Mouse (Mus musculus) G1E (cell line): Measurements from ENCODE around the gene Pax7. TPM values are rescaled to one million over a fixed set of nuclear protein-coding genes. Genes with fewer than 3 reads are reported as not detected.
A peak's percentile ranks its signal among the peaks of the same experiment; 100 is the strongest.

ENCODE experiments used
- ATAC-seq: 2 replicates; pipeline ENCODE4 v1.8.0; 2016; ENCODE audit warnings: mild to moderate bottlenecking; ENCODE audit not compliant: insufficient number of reproducible peaks, poor library complexity, low FRiP score, severe bottlenecking; ENCODE audit errors: extremely low read depth
- DNase-seq: peaks from one replicate; pipeline ENCODE4 v3.0.0; 2012; ENCODE audit warnings: low spot score
- H3K27me3 ChIP-seq: 2 replicates; pipeline ENCODE4 v1.6.1; 2012; ENCODE audit warnings: mild to moderate bottlenecking, low read length, inconsistent platforms; ENCODE audit not compliant: insufficient read depth
- H3K36me3 ChIP-seq: replicated peaks from 2 replicates; pipeline ENCODE3; 2012; ENCODE audit warnings: mild to moderate bottlenecking, inconsistent platforms
- H3K4me1 ChIP-seq: 2 replicates; pipeline ENCODE4 v1.6.1; 2012; ENCODE audit warnings: low read depth, low read length, inconsistent platforms, mixed read lengths; ENCODE audit not compliant: insufficient read depth
- H3K4me3 ChIP-seq: 2 replicates; pipeline ENCODE4 v1.5.1; 2012; ENCODE audit warnings: low read depth, mild to moderate bottlenecking, inconsistent platforms, low read length, moderate library complexity, mixed read lengths
- H3K9me3 ChIP-seq: replicated peaks from 2 replicates; pipeline ENCODE4 v1.6.1; 2012; ENCODE audit warnings: inconsistent platforms
- CTCF ChIP-seq: IDR thresholded peaks from 2 replicates; pipeline ENCODE4 v1.5.1; 2012; ENCODE audit warnings: low read depth, low read length, inconsistent platforms, mixed read lengths
- GATA1 ChIP-seq: IDR thresholded peaks from 2 replicates; pipeline ENCODE4 v1.6.1; 2012; ENCODE audit warnings: borderline replicate concordance, low read length, inconsistent platforms, mixed read lengths
- GATA2 ChIP-seq: IDR thresholded peaks from 2 replicates; pipeline ENCODE4 v1.6.1; 2012; ENCODE audit warnings: low read depth, low read length, inconsistent platforms, borderline replicate concordance
- POLR2AphosphoS5 ChIP-seq: IDR thresholded peaks from 2 replicates; pipeline ENCODE4 v1.6.1; 2012; ENCODE audit warnings: low read depth, low read length, inconsistent platforms; ENCODE audit not compliant: insufficient replicate concordance
- TAL1 ChIP-seq: conservative IDR thresholded peaks from 2 replicates; pipeline ENCODE4 v1.6.1; 2012; ENCODE audit warnings: low read depth, low read length, inconsistent platforms, mixed read lengths
- polyA plus RNA-seq: library from polyadenylated mRNA; stranded (reverse); fragments of >175 nt; gene quantifications from 2 replicates; pipeline ENCODE4 v1.2.3, GENCODE M21; 2012
- total RNA-seq, 2 experiments: library from RNA; stranded (forward) in 1 of 2; stranded (reverse) in 1 of 2; fragments of 200-1000 nt in 1 of 2; fragments of >200 nt in 1 of 2; fragmentation: Nextera tagmentation in 1 of 2; gene quantifications; 2 replicates each; pipeline ENCODE4 v1.2.3; 2014 to 2017

Gene Pax7
- total and polyA plus RNA-seq, 3 experiments = 0.11 TPM; not detected in 2

DNA sequence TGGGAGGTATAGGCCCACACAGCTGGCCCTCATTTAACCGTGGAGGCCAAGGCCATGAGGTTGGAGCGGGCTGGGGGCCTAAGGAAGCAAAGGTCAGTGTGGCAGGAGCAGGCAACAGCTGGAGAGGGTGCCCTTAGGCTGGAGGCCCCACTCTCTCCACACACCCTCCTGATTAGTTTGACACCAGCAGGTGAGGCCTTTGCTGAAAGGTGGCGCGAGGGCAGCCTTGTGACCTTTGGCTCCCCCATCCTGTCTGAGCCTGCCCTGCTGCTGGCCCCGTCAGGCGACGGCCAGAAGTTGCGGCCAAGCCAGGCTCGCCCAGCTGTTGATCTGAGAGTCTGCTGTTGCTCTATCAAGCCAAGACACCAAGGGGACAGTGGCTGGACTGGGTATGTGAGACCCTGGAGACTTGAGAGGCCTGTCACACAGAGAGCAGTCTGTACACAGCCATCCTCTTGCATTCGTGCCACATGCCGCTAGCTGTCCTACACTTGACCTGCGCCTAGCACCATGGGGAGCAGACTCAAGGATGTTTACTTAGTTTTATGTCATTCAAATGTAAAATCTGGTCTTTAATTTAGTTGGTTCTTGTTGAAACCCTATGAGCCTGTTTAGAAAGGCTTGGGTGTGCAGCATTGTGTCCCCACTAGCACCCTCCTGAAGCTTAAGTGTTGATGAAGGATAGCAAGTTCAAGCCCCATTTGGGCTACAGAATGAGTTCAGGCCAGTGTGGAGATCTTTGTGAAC, 86.0 kb downstream of the Pax7 start:
- DNase-seq = no peak
- no peaks in the 10 kb centered on the region; the same call in 1 of the 2 replicates for H3K27me3 ChIP-seq
- no peak for ATAC-seq

DNA sequence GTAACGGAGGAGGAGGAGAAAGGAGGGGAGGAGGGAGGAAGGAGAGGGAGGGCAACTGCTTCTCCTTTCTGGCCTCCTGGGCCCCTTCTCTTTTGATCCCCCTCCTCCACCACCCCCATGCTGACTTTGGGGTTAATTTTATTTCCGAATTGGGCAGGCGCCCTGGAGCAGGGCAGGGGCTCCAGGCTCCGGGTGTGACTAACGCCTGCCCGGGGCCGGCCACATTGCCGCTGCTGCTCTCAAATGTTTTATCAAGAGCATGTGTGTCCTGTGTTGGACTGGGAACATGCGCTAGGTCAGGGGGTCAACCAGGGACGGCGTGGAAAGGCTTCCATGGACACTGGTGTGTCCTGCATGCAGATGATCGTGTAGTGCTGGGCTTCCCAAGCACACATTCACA, 87.2 kb downstream of the Pax7 start:
- H3K4me3 ChIP-seq = no peak overlapping the region
- no peaks in the 10 kb centered on the region for H3K4me1 ChIP-seq
- H3K36me3 ChIP-seq = no peaks in the 10 kb centered on the region
- ATAC-seq (no peak), DNase-seq (no peak)
- TF ChIP-seq GATA1 = no peak
- TF ChIP-seq TAL1 = no peak
- TF ChIP-seq GATA2 = no peak
- H3K9me3 ChIP-seq = peaks cover 91% of the 10 kb centered on the region
- no peaks in the 10 kb centered on the region; the same call in 1 of the 2 replicates for H3K27me3 ChIP-seq

More for the DNA sequence above, 86.0 kb downstream of the Pax7 start:
- TF ChIP-seq TAL1 (no peak), GATA2 (no peak), POLR2AphosphoS5 (no peak), CTCF (no peak), GATA1 (no peak)
- H3K36me3 ChIP-seq = no peaks in the 10 kb centered on the region
- peaks cover 94% of the 10 kb centered on the region for H3K9me3 ChIP-seq
- H3K4me1 ChIP-seq = no peaks in the 10 kb centered on the region
- H3K4me3 ChIP-seq = peak overlapping the region; percentile 3; the same call in 1 of the 2 replicates

DNA sequence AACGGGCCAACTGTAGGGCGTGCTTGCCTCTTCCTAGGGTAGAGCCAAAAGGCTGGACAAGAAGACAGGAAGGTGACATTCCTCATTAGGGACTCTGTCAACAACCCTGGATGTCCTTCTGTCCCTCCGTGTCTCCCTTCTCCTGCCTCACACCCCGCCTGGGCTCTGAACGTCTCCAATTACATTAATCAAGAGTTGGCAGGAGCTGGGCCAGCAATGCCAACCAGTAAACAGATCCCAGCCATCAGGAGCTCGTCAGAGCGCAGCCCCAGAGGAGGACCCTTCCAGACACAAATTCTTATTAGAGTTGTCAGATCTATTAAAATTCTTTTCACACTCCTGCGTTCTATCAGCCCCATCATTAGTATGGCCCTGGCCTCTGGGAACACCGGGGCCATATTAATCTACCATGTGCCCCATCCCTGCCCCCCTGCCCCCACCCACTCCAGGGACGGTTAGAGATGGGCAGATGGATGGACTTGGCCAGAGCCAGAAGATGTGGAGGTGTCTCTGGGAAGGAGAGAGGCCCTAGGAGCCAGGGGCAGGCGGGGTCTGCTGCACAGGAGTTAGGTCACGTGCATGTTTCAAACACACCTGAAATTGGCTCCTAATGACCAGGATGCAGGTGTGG, 88.4 kb downstream of the Pax7 start:
- no peak overlapping the region for H3K4me3 ChIP-seq
- H3K4me1 ChIP-seq = no peaks in the 10 kb centered on the region
- ATAC-seq (no peak), DNase-seq (no peak)
- no peaks in the 10 kb centered on the region; the same call in 1 of the 2 replicates for H3K27me3 ChIP-seq
- no peak for TF ChIP-seq TAL1
- no peak for TF ChIP-seq CTCF
- TF ChIP-seq GATA1 = no peak
- TF ChIP-seq POLR2AphosphoS5 = no peak
- H3K9me3 ChIP-seq = peaks cover 90% of the 10 kb centered on the region
- H3K36me3 ChIP-seq = no peaks in the 10 kb centered on the region

DNA sequence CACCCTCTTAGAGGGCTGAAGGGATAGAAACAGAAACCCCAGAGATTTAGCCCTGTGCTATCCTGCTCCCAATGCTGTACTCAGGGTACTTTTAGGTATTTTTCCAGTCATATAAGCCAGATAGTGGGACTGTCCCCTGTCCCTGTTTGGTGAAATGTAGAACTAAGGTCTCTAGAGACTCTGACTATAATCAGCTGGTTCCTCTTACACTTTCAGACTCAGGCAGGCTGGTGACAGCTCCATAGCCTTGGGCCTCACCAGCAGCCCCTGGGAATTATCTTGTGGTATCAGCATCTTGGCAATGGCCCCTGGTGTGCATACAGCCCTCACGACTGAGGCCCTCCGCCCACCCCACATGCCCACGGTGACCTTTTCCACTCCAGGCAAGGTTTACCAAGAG, 89.7 kb downstream of the Pax7 start:
- no peak overlapping the region for H3K4me3 ChIP-seq
- peaks cover 90% of the 10 kb centered on the region for H3K9me3 ChIP-seq
- ATAC-seq (no peak), DNase-seq (no peak)
- H3K27me3 ChIP-seq = no peaks in the 10 kb centered on the region; the same call in 1 of the 2 replicates
- no peaks in the 10 kb centered on the region for H3K4me1 ChIP-seq
- no peaks in the 10 kb centered on the region for H3K36me3 ChIP-seq
- no peak for TF ChIP-seq GATA1

DNA sequence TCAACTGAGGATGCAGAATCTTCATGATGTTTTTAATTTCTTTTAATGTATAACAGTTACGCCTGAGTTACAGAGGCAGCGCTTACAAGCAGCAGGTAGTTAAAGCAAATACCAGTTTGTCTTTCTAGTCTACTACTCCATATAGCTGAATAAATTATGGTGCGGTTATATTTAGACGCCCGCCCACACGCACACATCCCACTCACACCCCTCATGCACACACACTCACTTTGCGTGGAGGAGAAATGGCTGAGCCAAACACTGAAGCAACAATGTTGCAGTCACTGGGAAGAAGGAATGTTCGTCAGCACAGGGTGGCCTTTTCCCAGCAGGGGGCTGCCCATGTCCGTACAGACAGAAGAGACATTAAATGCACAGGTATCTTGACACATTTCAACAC, 96.3 kb downstream of the Pax7 start:
- H3K9me3 ChIP-seq = peaks cover 77% of the 10 kb centered on the region
- H3K4me3 ChIP-seq = no peak overlapping the region
- DNase-seq (no peak), ATAC-seq (no peak)
- no peaks in the 10 kb centered on the region for H3K27me3 ChIP-seq
- no peaks in the 10 kb centered on the region for H3K36me3 ChIP-seq
- H3K4me1 ChIP-seq = no peaks in the 10 kb centered on the region
- no peak for TF ChIP-seq GATA1

DNA sequence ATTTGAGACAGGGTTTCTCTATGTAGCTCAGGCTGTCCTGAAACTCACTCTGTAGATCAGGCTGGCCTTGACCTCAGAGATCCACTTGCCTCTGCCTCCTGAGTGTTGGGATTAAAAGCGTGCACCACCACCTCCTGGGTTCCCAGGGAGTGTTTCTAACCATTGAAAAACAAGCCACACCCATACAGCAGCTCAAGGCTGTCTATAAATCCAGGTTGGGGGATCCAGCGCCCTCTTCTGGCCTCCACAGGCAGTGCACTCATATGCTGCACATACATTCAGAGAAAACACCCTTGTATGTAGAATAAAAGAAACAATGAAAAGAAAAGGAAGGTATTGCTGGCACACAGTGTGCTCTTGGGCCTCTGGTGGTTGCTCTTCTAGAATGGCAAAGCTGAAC, 106.2 kb downstream of the Pax7 start:
- ATAC-seq (no peak), DNase-seq (no peak)
- no peaks in the 10 kb centered on the region for H3K27me3 ChIP-seq
- no peak for TF ChIP-seq POLR2AphosphoS5
- no peak for TF ChIP-seq GATA2
- no peak for TF ChIP-seq TAL1
- TF ChIP-seq GATA1 = no peak
- no peak for TF ChIP-seq CTCF
- no peaks in the 10 kb centered on the region for H3K4me1 ChIP-seq
- no peak overlapping the region for H3K4me3 ChIP-seq
- H3K36me3 ChIP-seq = no peaks in the 10 kb centered on the region
- peaks cover 77% of the 10 kb centered on the region for H3K9me3 ChIP-seq

DNA sequence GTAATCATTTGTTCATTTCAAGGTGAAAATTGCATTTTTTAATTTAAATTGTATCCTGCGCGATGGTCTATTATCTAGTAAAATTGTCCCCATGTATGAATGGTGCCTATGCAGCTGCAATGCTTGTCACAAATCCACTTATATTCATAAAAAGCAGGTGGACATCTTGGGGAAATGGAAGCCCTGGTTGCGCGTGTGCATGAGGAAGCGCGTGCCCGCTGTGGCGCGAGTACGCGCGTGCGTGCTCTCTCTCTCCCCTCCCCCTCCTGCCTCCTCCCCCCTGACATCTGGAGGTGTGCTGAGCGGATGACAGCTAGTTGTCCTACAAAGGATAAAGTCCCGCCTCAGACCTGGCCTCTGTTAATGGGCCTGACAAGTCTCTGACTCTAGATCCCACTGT, 107.9 kb downstream of the Pax7 start:
- Histone ChIP-seq H3K36me3 (no peaks in the 10 kb centered on the region), H3K9me3 (peaks cover 79% of the 10 kb centered on the region), H3K4me1 (no peaks in the 10 kb centered on the region), H3K4me3 (no peak overlapping the region), H3K27me3 (no peaks in the 10 kb centered on the region)
- TF ChIP-seq TAL1 (no peak), CTCF (no peak), GATA1 (no peak), GATA2 (no peak), POLR2AphosphoS5 (no peak)
- ATAC-seq (no peak), DNase-seq (no peak)
